Mouse (Mus musculus) heart, embryonic 14.5 days (tissue): ENCODE measurements around the gene Ints3. TPM values are rescaled to one million over a fixed set of nuclear protein-coding genes. Genes with fewer than 3 reads are reported as not detected.

Source experiments
- ATAC-seq: fragments of 200-750 bp; cut with Nextera tagmentation; 2 replicates; pipeline ENCODE4 v1.8.0; 2017; ENCODE audit warnings: low read depth, moderate TSS enrichment; ENCODE audit not compliant: insufficient number of reproducible peaks, insufficient read depth, low FRiP score
- H3K27ac ChIP-seq, 2 experiments: fragments of 200-500 bp in 1 of 2; fragments of 300-500 bp in 1 of 2; sonication (generic) in 1 of 2; replicated peaks in 1 of 2; 2 replicates each; pipeline ENCODE4 v1.5.1; 2012 to 2014; ENCODE audit warnings: low read depth in 2 of 2, low read length in 2 of 2, control low read depth in 1 of 2, mild to moderate bottlenecking in 1 of 2, mixed read lengths in 1 of 2; ENCODE audit not compliant: control insufficient read depth in 1 of 2, insufficient read depth in 1 of 2
- H3K27me3 ChIP-seq: fragments of 300-500 bp; sonication (generic); 2 replicates; pipeline ENCODE4 v1.6.1; 2014; ENCODE audit warnings: mild to moderate bottlenecking, low read length, control low read depth; ENCODE audit not compliant: control insufficient read depth, insufficient read depth
- H3K36me3 ChIP-seq: fragments of 300-500 bp; sonication (generic); 2 replicates; pipeline ENCODE4 v1.6.1; 2014; ENCODE audit warnings: mild to moderate bottlenecking, control low read depth, low read length, mixed read lengths; ENCODE audit not compliant: control insufficient read depth, insufficient read depth
- H3K4me1 ChIP-seq, 2 experiments: fragments of 200-500 bp in 1 of 2; fragments of 300-500 bp in 1 of 2; sonication (generic) in 1 of 2; 2 replicates each; pipeline ENCODE4 v1.6.1; 2012 to 2014; ENCODE audit warnings: low read length in 2 of 2, control low read depth in 1 of 2, mixed read lengths in 1 of 2; ENCODE audit not compliant: control insufficient read depth in 2 of 2, insufficient read depth in 2 of 2
- H3K4me2 ChIP-seq: fragments of 300-500 bp; sonication (generic); 2 replicates; pipeline ENCODE4 v1.6.1; 2014; ENCODE audit warnings: mild to moderate bottlenecking, low read length
- H3K4me3 ChIP-seq, 2 experiments: fragments of 200-500 bp in 1 of 2; fragments of 300-500 bp in 1 of 2; sonication (generic) in 1 of 2; 2 replicates each; pipeline ENCODE4 v1.5.1; 2012 to 2014; ENCODE audit warnings: low read length in 2 of 2, mild to moderate bottlenecking in 2 of 2, control low read depth in 1 of 2, low read depth in 1 of 2, moderate library complexity in 1 of 2; ENCODE audit not compliant: control insufficient read depth in 1 of 2, insufficient read depth in 1 of 2
- H3K9ac ChIP-seq: fragments of 300-500 bp; sonication (generic); 2 replicates; pipeline ENCODE4 v1.6.1; 2014; ENCODE audit warnings: mild to moderate bottlenecking, low read length
- H3K9me3 ChIP-seq: fragments of 300-500 bp; sonication (generic); 2 replicates; pipeline ENCODE4 v1.6.1; 2016; ENCODE audit warnings: low read length, control low read depth; ENCODE audit not compliant: control insufficient read depth
- WGBS: fragments of 180-500 bp; shearing (Covaris S2); extraction: QIAGEN DNeasy Blood & Tissue Kit; methylation state at CpG from one replicate; pipeline ENCODE4 v1.1.7; 2014; 5-methylcytosine and 5-hydroxymethylcytosine counted together
- polyA plus RNA-seq: library from polyadenylated mRNA; unstranded; fragments of >200 nt; fragmentation: Nextera tagmentation; extraction: Ambion mirVana; gene quantifications from 2 replicates; pipeline ENCODE4 v1.2.1, GENCODE M21; 2014

Gene Ints3
- polyA plus RNA-seq, 1 experiment from 2014 or later, result 22.1 TPM

GRCm38 (mm10) chr3:90428186-90428585 lies 5.2 kb downstream of the Ints3 start:
- no peak overlapping the region for H3K4me2 ChIP-seq

GRCm38 (mm10) chr3:90427574-90427973 lies 5.8 kb downstream of the Ints3 start:
- 100% methylated on average over 1 of the region's 1 CpGs for WGBS
- peaks cover 2 to 25% of the 10 kb centered on the region in 2 experiments; a peak in 3 of 4 replicates for H3K4me1 ChIP-seq
- no peak for ATAC-seq
- no peaks in the 10 kb centered on the region for H3K9me3 ChIP-seq
- H3K9ac ChIP-seq, result no peak overlapping the region
- no peak overlapping the region for H3K4me3 ChIP-seq
- H3K4me2 ChIP-seq, result no peak overlapping the region
- H3K27me3 ChIP-seq, result no peaks in the 10 kb centered on the region
- no peak overlapping the region for H3K27ac ChIP-seq
- H3K36me3 ChIP-seq, result peaks cover 29% of the 10 kb centered on the region

More at GRCm38 (mm10) chr3:90428186-90428585, 5.2 kb downstream of the Ints3 start:
- no peaks in the 10 kb centered on the region for H3K9me3 ChIP-seq
- no peaks in the 10 kb centered on the region for H3K27me3 ChIP-seq
- no peak overlapping the region for H3K4me3 ChIP-seq
- peaks cover 23% of the 10 kb centered on the region for H3K36me3 ChIP-seq
- peaks cover 2 to 25% of the 10 kb centered on the region in 2 experiments; a peak in 3 of 4 replicates for H3K4me1 ChIP-seq
- 68% methylated on average over 6 of the region's 6 CpGs for WGBS
- H3K27ac ChIP-seq, result no peak overlapping the region
- no peak for ATAC-seq
- no peak overlapping the region for H3K9ac ChIP-seq

GRCm38 (mm10) chr3:90425499-90425898 lies 7.9 kb downstream of the Ints3 start:
- H3K27me3 ChIP-seq, result no peaks in the 10 kb centered on the region
- H3K9me3 ChIP-seq, result no peaks in the 10 kb centered on the region
- H3K27ac ChIP-seq, result no peak overlapping the region
- no peak overlapping the region for H3K4me2 ChIP-seq
- no peak for ATAC-seq
- no peak overlapping the region for H3K4me3 ChIP-seq
- peaks cover 2 to 6% of the 10 kb centered on the region in 2 experiments; a peak in 1 of 4 replicates for H3K4me1 ChIP-seq
- H3K36me3 ChIP-seq, result peaks cover 41% of the 10 kb centered on the region
- WGBS, result 82% methylated on average over 2 of the region's 2 CpGs
- no peak overlapping the region for H3K9ac ChIP-seq

GRCm38 (mm10) chr3:90423549-90423948 lies 9.9 kb downstream of the Ints3 start:
- no peak overlapping the region for H3K9ac ChIP-seq
- H3K27ac ChIP-seq, result no peak overlapping the region
- peaks cover 0 to 2% of the 10 kb centered on the region in 2 experiments; a peak in 1 of 4 replicates for H3K4me1 ChIP-seq
- H3K4me3 ChIP-seq, result no peak overlapping the region
- H3K4me2 ChIP-seq, result no peak overlapping the region
- no peaks in the 10 kb centered on the region for H3K27me3 ChIP-seq
- ATAC-seq, result no peak
- peaks cover 53% of the 10 kb centered on the region for H3K36me3 ChIP-seq
- no peaks in the 10 kb centered on the region for H3K9me3 ChIP-seq

- Histone ChIP-seq H3K27ac (no peak overlapping the region), H3K27me3 (no peaks in the 10 kb centered on the region), H3K9ac (no peak overlapping the region), H3K4me3 (no peak overlapping the region), H3K4me2 (no peak overlapping the region), H3K9me3 (no peaks in the 10 kb centered on the region), H3K4me1 (no peaks in the 10 kb centered on the region), H3K36me3 (peaks cover 81% of the 10 kb centered on the region)
- no peak for ATAC-seq
- WGBS, result 88% methylated on average over 6 of the region's 6 CpGs
These were observed 12.7 kb downstream of the Ints3 start for GRCm38 (mm10) chr3:90420696-90421095.

GRCm38 (mm10) chr3:90413011-90413396 lies 20.4 kb downstream of the Ints3 start:
- Histone ChIP-seq H3K4me1 (no peaks in the 10 kb centered on the region), H3K36me3 (peaks cover 96% of the 10 kb centered on the region), H3K9ac (no peak overlapping the region), H3K27me3 (no peaks in the 10 kb centered on the region), H3K9me3 (no peaks in the 10 kb centered on the region), H3K4me2 (no peak overlapping the region), H3K4me3 (no peak overlapping the region), H3K27ac (no peak overlapping the region)
- WGBS, result 51% methylated on average over 3 of the region's 3 CpGs
- no peak for ATAC-seq

GRCm38 (mm10) chr3:90412312-90413010 lies 21.0 kb downstream of the Ints3 start:
- 39% methylated on average over 5 of the region's 5 CpGs for WGBS
- no peak overlapping the region for H3K4me3 ChIP-seq
- no peak for ATAC-seq
- H3K9ac ChIP-seq, result no peak overlapping the region
- H3K27me3 ChIP-seq, result no peaks in the 10 kb centered on the region
- peaks cover 96% of the 10 kb centered on the region for H3K36me3 ChIP-seq
- H3K4me2 ChIP-seq, result no peak overlapping the region
- no peak overlapping the region for H3K27ac ChIP-seq
- H3K9me3 ChIP-seq, result no peaks in the 10 kb centered on the region
- no peaks in the 10 kb centered on the region for H3K4me1 ChIP-seq

- Histone ChIP-seq H3K27ac (no peak overlapping the region), H3K9ac (no peak overlapping the region), H3K27me3 (no peaks in the 10 kb centered on the region), H3K4me2 (no peak overlapping the region), H3K9me3 (no peaks in the 10 kb centered on the region), H3K4me1 (no peaks in the 10 kb centered on the region), H3K4me3 (no peak overlapping the region), H3K36me3 (peaks cover 96% of the 10 kb centered on the region)
- ATAC-seq, result no peak
- WGBS, result 91% methylated on average over 3 of the region's 3 CpGs
These were observed 24.7 kb downstream of the Ints3 start for GRCm38 (mm10) chr3:90408721-90409120.
